Mouse (Mus musculus): ENCODE measurements around the gene Pabpc1l. TPM values are rescaled to one million over a fixed set of nuclear protein-coding genes. Genes with fewer than 3 reads are reported as not detected.

Pabpc1l gene
- polyA plus RNA-seq, 1 experiment from 2014 or later: 2.4 TPM

- ATAC-seq (replicated peaks; ENCODE audit: low FRiP score): no peak
- H3K9ac ChIP-seq: no peak overlapping the region
- H3K9me3 ChIP-seq (replicated peaks): no peaks in the 10 kb centered on the region
- no peaks in the 10 kb centered on the region for H3K36me3 ChIP-seq
- no peak overlapping the region for H3K4me3 ChIP-seq (replicated peaks)
- peaks cover 50% of the 10 kb centered on the region for H3K4me1 ChIP-seq
- WGBS: 83% methylated on average over 7 of the region's 7 CpGs
- no peak overlapping the region for H3K27ac ChIP-seq
- H3K4me2 ChIP-seq: no peak overlapping the region
- H3K27me3 ChIP-seq: no peaks in the 10 kb centered on the region
Measured at GRCm38 (mm10) chr2:164073120-164073519, 47.9 kb downstream of the Pabpc1l start.

- under 1% methylated on average over 48 of the region's 48 CpGs for WGBS
- Histone ChIP-seq H3K36me3 (no peaks in the 10 kb centered on the region), H3K27me3 (no peaks in the 10 kb centered on the region), H3K9ac (peak overlapping the region; percentile 68), H3K27ac (peak overlapping the region; percentile 79), H3K9me3 (replicated peaks) (no peaks in the 10 kb centered on the region), H3K4me2 (peak overlapping the region; percentile 84), H3K4me1 (peaks cover 41% of the 10 kb centered on the region), H3K4me3 (replicated peaks) (peak overlapping the region; percentile 73)
- ATAC-seq (replicated peaks; ENCODE audit: low FRiP score): peak; percentile 74
Measured at GRCm38 (mm10) chr2:164073918-164074578, 48.8 kb downstream of the Pabpc1l start.

GRCm38 (mm10) chr2:164075088-164075487, 49.8 kb downstream of the Pabpc1l start:
- H3K4me2 ChIP-seq: peak overlapping the region; percentile 84
- H3K27me3 ChIP-seq: no peaks in the 10 kb centered on the region
- peaks cover 31% of the 10 kb centered on the region for H3K4me1 ChIP-seq
- H3K36me3 ChIP-seq: peaks cover 8% of the 10 kb centered on the region
- H3K4me3 ChIP-seq (replicated peaks): peak overlapping the region; percentile 73
- no peaks in the 10 kb centered on the region for H3K9me3 ChIP-seq (replicated peaks)
- H3K9ac ChIP-seq: peak overlapping the region; percentile 68
- no peak overlapping the region for H3K27ac ChIP-seq
- WGBS: 30% methylated on average over 5 of the region's 5 CpGs
- no peak for ATAC-seq (replicated peaks; ENCODE audit: low FRiP score)

GRCm38 (mm10) chr2:164076874-164077425, 51.7 kb downstream of the Pabpc1l start:
- no peaks in the 10 kb centered on the region for H3K27me3 ChIP-seq
- 90% methylated on average over 8 of the region's 8 CpGs for WGBS
- no peak overlapping the region for H3K9ac ChIP-seq
- H3K36me3 ChIP-seq: peaks cover 27% of the 10 kb centered on the region
- peaks cover 22% of the 10 kb centered on the region for H3K4me1 ChIP-seq
- no peaks in the 10 kb centered on the region for H3K9me3 ChIP-seq (replicated peaks)
- no peak overlapping the region for H3K4me2 ChIP-seq
- no peak overlapping the region for H3K4me3 ChIP-seq (replicated peaks)
- ATAC-seq (replicated peaks; ENCODE audit: low FRiP score): no peak
- no peak overlapping the region for H3K27ac ChIP-seq

GRCm38 (mm10) chr2:164077875-164078274, 52.6 kb downstream of the Pabpc1l start:
- no peak overlapping the region for H3K27ac ChIP-seq
- no peak for ATAC-seq (replicated peaks; ENCODE audit: low FRiP score)

GRCm38 (mm10) chr2:164079488-164079887, 54.2 kb downstream of the Pabpc1l start:
- H3K4me1 ChIP-seq: peaks cover 16% of the 10 kb centered on the region
- H3K27me3 ChIP-seq: no peaks in the 10 kb centered on the region
- H3K4me3 ChIP-seq (replicated peaks): no peak overlapping the region
- no peaks in the 10 kb centered on the region for H3K9me3 ChIP-seq (replicated peaks)
- H3K4me2 ChIP-seq: no peak overlapping the region
- no peak for ATAC-seq (replicated peaks; ENCODE audit: low FRiP score)
- peaks cover 52% of the 10 kb centered on the region for H3K36me3 ChIP-seq
- 90% methylated on average over 6 of the region's 6 CpGs for WGBS
- H3K27ac ChIP-seq: no peak overlapping the region
- no peak overlapping the region for H3K9ac ChIP-seq

More at GRCm38 (mm10) chr2:164077875-164078274, 52.6 kb downstream of the Pabpc1l start:
- no peak overlapping the region for H3K4me2 ChIP-seq
- no peak overlapping the region for H3K9ac ChIP-seq
- no peak overlapping the region for H3K4me3 ChIP-seq (replicated peaks)
- H3K27me3 ChIP-seq: no peaks in the 10 kb centered on the region
- WGBS: 86% methylated on average over 5 of the region's 5 CpGs
- H3K36me3 ChIP-seq: peaks cover 36% of the 10 kb centered on the region
- peaks cover 17% of the 10 kb centered on the region for H3K4me1 ChIP-seq
- no peaks in the 10 kb centered on the region for H3K9me3 ChIP-seq (replicated peaks)

- H3K4me1 ChIP-seq: no peaks in the 10 kb centered on the region
- no peaks in the 10 kb centered on the region for H3K9me3 ChIP-seq (replicated peaks)
- H3K4me3 ChIP-seq (replicated peaks): no peak overlapping the region
- no peaks in the 10 kb centered on the region for H3K27me3 ChIP-seq
- no peak overlapping the region for H3K4me2 ChIP-seq
- H3K36me3 ChIP-seq: peaks cover 68% of the 10 kb centered on the region
- H3K27ac ChIP-seq: no peak overlapping the region
- H3K9ac ChIP-seq: no peak overlapping the region
- 93% methylated on average over 10 of the region's 10 CpGs for WGBS
- ATAC-seq (replicated peaks; ENCODE audit: low FRiP score): no peak
Measured at GRCm38 (mm10) chr2:164081577-164081976, 56.3 kb downstream of the Pabpc1l start.

- Histone ChIP-seq H3K9me3 (replicated peaks) (no peaks in the 10 kb centered on the region), H3K27ac (no peak overlapping the region), H3K4me2 (no peak overlapping the region), H3K27me3 (no peaks in the 10 kb centered on the region), H3K36me3 (peaks cover 74% of the 10 kb centered on the region), H3K4me3 (replicated peaks) (no peak overlapping the region), H3K4me1 (no peaks in the 10 kb centered on the region), H3K9ac (no peak overlapping the region)
- 56% methylated on average over 10 of the region's 10 CpGs for WGBS
- ATAC-seq (replicated peaks; ENCODE audit: low FRiP score): no peak; the same call in 1 of the 2 replicates
Measured at GRCm38 (mm10) chr2:164082175-164082574, 56.9 kb downstream of the Pabpc1l start.

- Histone ChIP-seq H3K4me3 (replicated peaks) (no peak overlapping the region), H3K9ac (no peak overlapping the region), H3K4me1 (no peaks in the 10 kb centered on the region), H3K36me3 (peaks cover 90% of the 10 kb centered on the region), H3K27ac (no peak overlapping the region), H3K27me3 (no peaks in the 10 kb centered on the region), H3K4me2 (no peak overlapping the region), H3K9me3 (replicated peaks) (no peaks in the 10 kb centered on the region)
- no peak for ATAC-seq (replicated peaks; ENCODE audit: low FRiP score)
- 90% methylated on average over 19 of the region's 19 CpGs for WGBS
Measured at GRCm38 (mm10) chr2:164083609-164084341, 58.5 kb downstream of the Pabpc1l start.

- ATAC-seq (replicated peaks; ENCODE audit: low FRiP score): no peak
- H3K4me1 ChIP-seq: no peaks in the 10 kb centered on the region
- 90% methylated on average over 7 of the region's 7 CpGs for WGBS
- no peaks in the 10 kb centered on the region for H3K27me3 ChIP-seq
- no peaks in the 10 kb centered on the region for H3K9me3 ChIP-seq (replicated peaks)
- H3K4me2 ChIP-seq: no peak overlapping the region
- H3K4me3 ChIP-seq (replicated peaks): no peak overlapping the region
- H3K27ac ChIP-seq: no peak overlapping the region
- peaks cover 95% of the 10 kb centered on the region for H3K36me3 ChIP-seq
- no peak overlapping the region for H3K9ac ChIP-seq
Measured at GRCm38 (mm10) chr2:164084342-164084700, 59.1 kb downstream of the Pabpc1l start.

- Histone ChIP-seq H3K9ac (no peak overlapping the region), H3K4me3 (replicated peaks) (no peak overlapping the region), H3K27ac (no peak overlapping the region), H3K27me3 (no peaks in the 10 kb centered on the region), H3K36me3 (peaks cover 90% of the 10 kb centered on the region), H3K9me3 (replicated peaks) (no peaks in the 10 kb centered on the region), H3K4me1 (no peaks in the 10 kb centered on the region), H3K4me2 (no peak overlapping the region)
- 92% methylated on average over 6 of the region's 6 CpGs for WGBS
- no peak for ATAC-seq (replicated peaks; ENCODE audit: low FRiP score)
Measured at GRCm38 (mm10) chr2:164087416-164088017, 62.3 kb downstream of the Pabpc1l start.

GRCm38 (mm10) chr2:164089508-164089907, 64.3 kb downstream of the Pabpc1l start:
- no peak overlapping the region for H3K9ac ChIP-seq
- peaks cover 86% of the 10 kb centered on the region for H3K36me3 ChIP-seq

More at GRCm38 (mm10) chr2:164089508-164089907, 64.3 kb downstream of the Pabpc1l start:
- Histone ChIP-seq H3K9me3 (replicated peaks) (no peaks in the 10 kb centered on the region), H3K4me3 (replicated peaks) (no peak overlapping the region), H3K27ac (no peak overlapping the region), H3K4me1 (no peaks in the 10 kb centered on the region), H3K4me2 (no peak overlapping the region), H3K27me3 (no peaks in the 10 kb centered on the region)
- 88% methylated on average over 4 of the region's 4 CpGs for WGBS
- no peak for ATAC-seq (replicated peaks; ENCODE audit: low FRiP score)
